Mouse (Mus musculus): ENCODE data around the gene F10. TPM values are rescaled to one million over a fixed set of nuclear protein-coding genes. Genes with fewer than 3 reads are reported as not detected.

Gene F10
- total RNA-seq (2014; rRNA removed), result 0.33 TPM in 1 of 2 replicates, not detected in the other
- polyA plus RNA-seq (2015; fragmentation: Nextera tagmentation; extraction: Ambion mirVana), result 0.21 TPM in 1 of 2 replicates, not detected in the other

GRCm38 (mm10) chr8:13037015-13037414, at the start of gene F10:
Gene F10 (plus strand): TSS chr8:13037308.
- no peaks in the 10 kb centered on the region for H3K36me3 ChIP-seq (ENCODE audit: insufficient read depth, low read length)
- H3K4me3 ChIP-seq (ENCODE audit: low read depth, low read length), result no peak within 1 kb of the TSS
- TF ChIP-seq CTCF (IDR thresholded peaks at IDR 0.05), result no peak
- H3K27me3 ChIP-seq (ENCODE audit: insufficient read depth, low read length), result no peaks in the 10 kb centered on the region
- 84% methylated on average over 7 of the region's 7 CpGs for WGBS
- no peak for DNase-seq (ENCODE audit: low spot score)
- H3K9ac ChIP-seq (replicated peaks; ENCODE audit: low read length, poor library complexity, severe bottlenecking), result no peak within 1 kb of the TSS
- H3K4me1 ChIP-seq (ENCODE audit: insufficient read depth, low read length), result no peaks in the 10 kb centered on the region
- H3K9me3 ChIP-seq (ENCODE audit: low read length), result no peaks in the 10 kb centered on the region
- no peak within 1 kb of the TSS for H3K4me2 ChIP-seq (ENCODE audit: low read depth, low read length, poor library complexity, severe bottlenecking)
- H3K27ac ChIP-seq (ENCODE audit: low read depth, low read length), result no peak within 1 kb of the TSS
- no peak for ATAC-seq (ENCODE audit: low FRiP score)

GRCm38 (mm10) chr8:12987571-12987970, 49.5 kb upstream of the F10 start:
- WGBS, result 75% methylated on average over 8 of the region's 8 CpGs

GRCm38 (mm10) chr8:12988722-12989430, 48.2 kb upstream of the F10 start:
- H3K4me1 ChIP-seq (ENCODE audit: insufficient read depth, low read length), result no peaks in the 10 kb centered on the region
- peaks cover 63% of the 10 kb centered on the region for H3K36me3 ChIP-seq (ENCODE audit: insufficient read depth, low read length)
- no peaks in the 10 kb centered on the region for H3K9me3 ChIP-seq (ENCODE audit: low read length)
- H3K27me3 ChIP-seq (ENCODE audit: insufficient read depth, low read length), result no peaks in the 10 kb centered on the region
- DNase-seq (ENCODE audit: low spot score), result no peak
- WGBS, result 81% methylated on average over 13 of the region's 13 CpGs
- no peak overlapping the region for H3K4me3 ChIP-seq (ENCODE audit: low read depth, low read length)
- TF ChIP-seq CTCF (IDR thresholded peaks at IDR 0.05), result peak; percentile 23
- no peak overlapping the region for H3K4me2 ChIP-seq (ENCODE audit: low read depth, low read length, poor library complexity, severe bottlenecking)
- no peak overlapping the region for H3K27ac ChIP-seq (ENCODE audit: low read depth, low read length)
- ATAC-seq (ENCODE audit: low FRiP score), result no peak
- H3K9ac ChIP-seq (replicated peaks; ENCODE audit: low read length, poor library complexity, severe bottlenecking), result no peak overlapping the region

More at GRCm38 (mm10) chr8:12987571-12987970, 49.5 kb upstream of the F10 start:
- no peaks in the 10 kb centered on the region for H3K4me1 ChIP-seq (ENCODE audit: insufficient read depth, low read length)
- H3K27me3 ChIP-seq (ENCODE audit: insufficient read depth, low read length), result no peaks in the 10 kb centered on the region
- no peak overlapping the region for H3K4me2 ChIP-seq (ENCODE audit: low read depth, low read length, poor library complexity, severe bottlenecking)
- H3K9ac ChIP-seq (replicated peaks; ENCODE audit: low read length, poor library complexity, severe bottlenecking), result no peak overlapping the region
- no peak for TF ChIP-seq CTCF (IDR thresholded peaks at IDR 0.05)
- H3K9me3 ChIP-seq (ENCODE audit: low read length), result no peaks in the 10 kb centered on the region
- H3K36me3 ChIP-seq (ENCODE audit: insufficient read depth, low read length), result peaks cover 54% of the 10 kb centered on the region
- no peak overlapping the region for H3K4me3 ChIP-seq (ENCODE audit: low read depth, low read length)
- ATAC-seq (ENCODE audit: low FRiP score) (no peak), DNase-seq (ENCODE audit: low spot score) (no peak)
- H3K27ac ChIP-seq (ENCODE audit: low read depth, low read length), result no peak overlapping the region

GRCm38 (mm10) chr8:12991411-12991810, 45.7 kb upstream of the F10 start:
- no peak overlapping the region for H3K4me3 ChIP-seq (ENCODE audit: low read depth, low read length)
- no peaks in the 10 kb centered on the region for H3K4me1 ChIP-seq (ENCODE audit: insufficient read depth, low read length)
- peaks cover 55% of the 10 kb centered on the region for H3K36me3 ChIP-seq (ENCODE audit: insufficient read depth, low read length)
- DNase-seq (ENCODE audit: low spot score) (no peak), ATAC-seq (ENCODE audit: low FRiP score) (no peak)
- no peak overlapping the region for H3K9ac ChIP-seq (replicated peaks; ENCODE audit: low read length, poor library complexity, severe bottlenecking)
- H3K9me3 ChIP-seq (ENCODE audit: low read length), result no peaks in the 10 kb centered on the region
- H3K27me3 ChIP-seq (ENCODE audit: insufficient read depth, low read length), result no peaks in the 10 kb centered on the region
- TF ChIP-seq CTCF (IDR thresholded peaks at IDR 0.05), result no peak
- H3K27ac ChIP-seq (ENCODE audit: low read depth, low read length), result no peak overlapping the region
- no peak overlapping the region for H3K4me2 ChIP-seq (ENCODE audit: low read depth, low read length, poor library complexity, severe bottlenecking)
- 88% methylated on average over 10 of the region's 10 CpGs for WGBS

GRCm38 (mm10) chr8:12994468-12994867, 42.6 kb upstream of the F10 start:
- H3K27me3 ChIP-seq (ENCODE audit: insufficient read depth, low read length), result no peaks in the 10 kb centered on the region
- TF ChIP-seq CTCF (IDR thresholded peaks at IDR 0.05), result no peak
- no peaks in the 10 kb centered on the region for H3K9me3 ChIP-seq (ENCODE audit: low read length)
- peaks cover 67% of the 10 kb centered on the region for H3K36me3 ChIP-seq (ENCODE audit: insufficient read depth, low read length)
- DNase-seq (ENCODE audit: low spot score) (no peak), ATAC-seq (ENCODE audit: low FRiP score) (no peak)
- H3K27ac ChIP-seq (ENCODE audit: low read depth, low read length), result no peak overlapping the region
- H3K4me1 ChIP-seq (ENCODE audit: insufficient read depth, low read length), result no peaks in the 10 kb centered on the region
- no peak overlapping the region for H3K9ac ChIP-seq (replicated peaks; ENCODE audit: low read length, poor library complexity, severe bottlenecking)
- no peak overlapping the region for H3K4me3 ChIP-seq (ENCODE audit: low read depth, low read length)
- H3K4me2 ChIP-seq (ENCODE audit: low read depth, low read length, poor library complexity, severe bottlenecking), result no peak overlapping the region
- WGBS, result 83% methylated on average over 5 of the region's 5 CpGs

GRCm38 (mm10) chr8:12995481-12995880, 41.6 kb upstream of the F10 start:
- H3K36me3 ChIP-seq (ENCODE audit: insufficient read depth, low read length), result peaks cover 69% of the 10 kb centered on the region
- no peaks in the 10 kb centered on the region for H3K27me3 ChIP-seq (ENCODE audit: insufficient read depth, low read length)
- ATAC-seq (ENCODE audit: low FRiP score) (no peak), DNase-seq (ENCODE audit: low spot score) (peak; percentile 30)
- no peak for TF ChIP-seq CTCF (IDR thresholded peaks at IDR 0.05)
- no peak overlapping the region for H3K9ac ChIP-seq (replicated peaks; ENCODE audit: low read length, poor library complexity, severe bottlenecking)
- H3K4me2 ChIP-seq (ENCODE audit: low read depth, low read length, poor library complexity, severe bottlenecking), result no peak overlapping the region
- H3K27ac ChIP-seq (ENCODE audit: low read depth, low read length), result no peak overlapping the region
- H3K9me3 ChIP-seq (ENCODE audit: low read length), result no peaks in the 10 kb centered on the region
- H3K4me3 ChIP-seq (ENCODE audit: low read depth, low read length), result no peak overlapping the region
- WGBS, result 59% methylated on average over 5 of the region's 5 CpGs
- H3K4me1 ChIP-seq (ENCODE audit: insufficient read depth, low read length), result no peaks in the 10 kb centered on the region
